Mouse (Mus musculus): ENCODE results near the gene Tmem9b. TPM values are rescaled to one million over a fixed set of nuclear protein-coding genes. Genes with fewer than 3 reads are reported as not detected.

Gene Tmem9b
- 3.1 and 11.7 TPM in 2 replicates for polyA plus RNA-seq (2012; ENCODE audit: low replicate concordance)

DNA sequence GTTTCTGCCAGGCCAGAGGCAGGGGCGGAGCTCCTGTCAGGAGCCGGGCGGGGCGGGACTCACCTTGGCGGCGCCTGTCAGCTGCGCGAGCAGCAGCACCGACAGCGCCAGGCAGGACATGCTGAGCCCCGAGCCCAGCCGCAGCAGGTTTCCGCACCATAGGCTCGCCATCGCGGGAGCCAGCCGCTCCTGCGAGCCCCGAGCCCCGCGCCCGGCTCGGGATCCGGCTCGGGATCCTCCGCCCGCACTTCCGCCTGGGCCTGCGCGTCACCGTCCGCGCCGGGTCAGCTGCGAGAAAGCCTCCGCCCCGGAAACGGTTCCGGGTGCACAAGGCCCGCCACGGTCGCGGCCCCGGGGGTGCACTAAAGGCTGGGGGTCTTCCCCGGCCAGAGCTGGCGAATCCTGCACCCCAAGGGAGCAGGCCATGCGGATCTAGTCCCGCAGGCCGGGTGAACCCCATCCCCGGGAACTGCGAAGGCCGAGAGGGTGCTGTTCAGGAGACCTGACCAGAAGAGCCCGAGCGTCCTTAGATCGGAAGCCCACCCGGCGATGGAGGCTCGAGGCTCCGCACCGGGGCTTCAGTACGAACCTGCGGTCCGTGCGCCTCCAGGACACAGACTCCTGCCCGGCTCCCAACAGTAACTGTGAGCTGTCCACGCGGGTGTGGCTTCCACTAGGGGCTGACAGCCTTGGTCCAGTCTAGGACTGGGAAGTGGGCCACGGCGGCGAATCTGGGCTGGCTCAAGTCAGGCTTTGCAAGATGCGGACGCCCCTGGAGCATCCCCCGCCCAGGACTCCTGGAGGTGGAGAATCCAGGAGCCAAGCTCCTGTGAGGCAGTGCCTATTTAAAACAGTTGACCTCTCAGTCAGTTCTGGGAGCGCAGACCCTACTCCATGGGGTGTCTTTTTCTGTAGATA, at the start of gene Tmem9b:
TSS of gene Tmem9b (minus strand) at position 868 of the 918 bp plus-strand sequence.

DNA sequence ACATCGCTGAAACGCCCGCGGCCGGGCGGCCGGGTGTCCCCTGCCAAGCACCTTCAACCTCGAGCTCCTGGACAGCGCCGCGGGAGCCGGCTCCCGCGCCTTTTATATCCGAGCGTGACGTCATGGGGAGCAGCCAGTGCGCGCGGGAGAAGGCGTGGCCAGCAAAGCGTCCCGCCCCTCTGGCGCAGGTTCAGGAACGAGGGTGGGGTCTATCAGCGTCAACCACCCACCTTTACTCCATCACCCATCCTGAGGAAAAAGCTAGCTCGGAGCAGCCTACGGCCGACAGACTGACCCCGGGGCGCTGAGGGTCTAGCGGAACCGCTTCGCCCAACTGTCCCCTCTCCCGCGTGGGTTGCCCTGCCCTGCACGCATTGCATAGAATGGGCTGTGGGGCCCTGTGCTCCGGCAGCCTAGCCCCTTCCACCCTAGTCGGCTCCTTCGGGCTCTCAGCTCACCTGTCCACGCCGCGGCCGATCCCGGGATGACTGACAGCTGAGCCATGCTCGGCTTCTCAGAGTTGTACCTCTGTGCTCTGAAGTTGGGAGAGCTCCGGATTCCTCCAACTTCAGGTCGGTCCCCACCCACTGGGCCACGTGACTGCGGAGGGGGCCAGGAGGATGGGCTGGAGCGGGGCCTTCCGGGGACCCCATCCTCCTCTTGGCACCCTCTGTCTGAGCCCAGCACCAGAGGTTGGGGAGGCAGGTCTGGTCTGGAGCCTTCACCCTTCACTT, 29.0 kb upstream of the Tmem9b start, which contains the start of gene Nrip3:
TSS of gene Nrip3 (minus strand) at position 556 of the 734 bp plus-strand sequence.

DNA sequence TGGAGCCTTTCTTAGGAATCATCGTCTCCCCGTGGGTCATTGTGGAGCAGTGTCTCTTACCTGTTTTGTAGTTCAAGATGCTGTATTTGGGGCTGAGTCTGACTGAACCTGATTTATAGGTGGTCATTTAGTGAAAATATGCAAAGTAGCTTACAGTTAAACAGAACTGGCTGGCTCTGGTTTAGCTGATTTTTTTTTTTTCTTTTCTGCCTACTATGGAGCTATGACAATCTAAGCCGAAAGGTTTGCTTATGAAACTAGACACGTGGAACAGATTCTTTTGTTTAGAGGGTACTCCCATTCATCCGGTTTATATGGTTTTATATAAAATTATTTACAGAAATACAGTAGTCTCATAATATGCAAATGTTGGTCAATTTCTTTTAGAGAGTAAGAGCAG, 21.0 kb downstream of the Tmem9b start, which contains the start of gene Ascl3:
TSS of gene Ascl3 (minus strand) at position 101 of the 400 bp plus-strand sequence.

DNA sequence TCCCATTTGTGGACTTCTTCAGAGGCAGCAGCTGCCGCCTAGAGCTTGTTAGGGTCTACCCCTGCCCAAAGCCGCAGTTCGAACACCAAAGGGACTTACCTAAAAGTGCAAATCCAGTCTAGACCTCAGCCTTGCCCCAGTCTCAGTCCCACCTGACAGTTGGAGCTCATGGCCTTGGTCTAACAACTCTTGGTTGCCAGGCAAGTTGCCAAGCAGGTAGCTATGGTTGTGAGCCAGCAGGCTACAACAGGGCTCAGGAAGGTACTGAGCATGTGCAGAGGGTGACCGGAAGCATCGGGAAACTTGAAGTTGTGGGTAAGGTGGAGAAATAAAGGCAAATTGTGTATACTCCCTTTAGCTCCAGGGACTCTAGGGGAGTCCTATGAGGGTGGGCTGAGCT, 29.0 kb downstream of the Tmem9b start, which contains the start of gene BC051019:
TSS of gene BC051019 (minus strand) at position 154 of the 400 bp plus-strand sequence.

DNA sequence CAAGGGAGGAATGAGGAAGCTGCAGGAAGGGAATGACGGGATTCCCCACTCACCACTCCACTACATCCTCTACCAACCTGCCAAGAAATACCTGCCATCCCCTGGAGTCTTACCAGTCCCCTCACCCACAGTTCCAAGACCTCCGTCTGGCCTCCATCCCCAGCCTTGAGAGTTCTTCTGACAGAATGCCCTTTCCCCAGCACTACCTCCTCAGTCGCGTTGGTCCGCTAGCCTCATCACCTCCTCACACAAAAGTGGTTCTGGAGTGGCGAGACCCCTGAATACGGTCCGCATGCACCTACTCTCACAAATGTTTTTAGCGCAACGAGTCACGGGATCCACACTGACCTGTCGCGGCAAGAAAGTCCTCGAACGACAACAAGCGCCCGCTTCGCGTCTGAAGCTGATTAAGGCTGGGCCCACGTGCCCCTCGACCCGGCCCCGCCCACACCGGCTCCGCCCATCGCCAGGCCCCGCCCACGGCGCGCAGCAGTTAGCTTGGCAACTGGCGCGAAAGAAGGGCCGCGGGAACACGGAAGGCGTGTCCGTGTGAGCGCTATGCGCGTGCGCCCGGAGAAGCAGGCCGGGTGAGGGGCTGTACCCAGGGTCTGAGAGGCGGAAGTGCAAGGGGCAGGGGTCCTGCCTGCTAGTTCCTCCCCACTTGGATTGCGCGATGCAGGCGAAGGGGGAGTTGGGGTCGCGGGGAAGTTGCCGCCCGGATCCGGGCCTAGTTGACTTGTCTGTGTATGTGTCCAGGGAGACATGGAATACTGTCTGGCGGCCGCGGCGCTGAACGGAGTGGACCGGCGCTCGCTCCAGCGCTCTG, 49.3 kb downstream of the Tmem9b start, which contains the start of the genes St5 and Akip1:
TSS of gene St5 (minus strand) at position 416 of the 826 bp plus-strand sequence.
TSS of gene Akip1 (plus strand) at position 501 of the 826 bp plus-strand sequence.

Other genes starting within 250 kb of the Tmem9b start
- 0.04 TPM in 1 of 2 replicates, not detected in the other for gene Trim66, start 244.7 kb downstream of the Tmem9b start, polyA plus RNA-seq (2012; ENCODE audit: low replicate concordance)
- 5,932 and 8,045 TPM in 2 replicates for gene Rpl27a, start 233.7 kb downstream of the Tmem9b start, polyA plus RNA-seq (2012; ENCODE audit: low replicate concordance)
- gene St5, start 49.3 kb downstream of the Tmem9b start, polyA plus RNA-seq (2012; ENCODE audit: low replicate concordance), result 3.4 and 4.4 TPM in 2 replicates
- 12.9 and 13.9 TPM in 2 replicates for gene Akip1, start 49.2 kb downstream of the Tmem9b start, polyA plus RNA-seq (2012; ENCODE audit: low replicate concordance)
- gene BC051019, start 29.0 kb downstream of the Tmem9b start, polyA plus RNA-seq (2012; ENCODE audit: low replicate concordance), result not detected in 2 replicates
- 0.37 TPM in 1 of 2 replicates, not detected in the other for gene Ascl3, start 21.1 kb downstream of the Tmem9b start, polyA plus RNA-seq (2012; ENCODE audit: low replicate concordance)
- gene Nrip3, start 29.1 kb upstream of the Tmem9b start, polyA plus RNA-seq (2012; ENCODE audit: low replicate concordance), result 1.0 TPM in 1 of 2 replicates, not detected in the other
- not detected in 2 replicates for gene Scube2, start 112.8 kb upstream of the Tmem9b start, polyA plus RNA-seq (2012; ENCODE audit: low replicate concordance)
- 14.0 and 15.7 TPM in 2 replicates for gene Dennd5a, start 207.6 kb upstream of the Tmem9b start, polyA plus RNA-seq (2012; ENCODE audit: low replicate concordance)
- gene Tmem41b, start 234.1 kb upstream of the Tmem9b start, polyA plus RNA-seq (2012; ENCODE audit: low replicate concordance), result 14.1 and 21.1 TPM in 2 replicates